Mouse (Mus musculus): ENCODE data around the gene Wnt3a.

- TF ChIP-seq MYOD1 (IDR thresholded peaks at IDR 0.05; ENCODE audit: control insufficient read depth in 1 of 3, insufficient read length in 2 of 3, low read depth in 2 of 3) (no peak), POLR2A (IDR thresholded peaks at IDR 0.05; ENCODE audit: insufficient read length, low read depth) (no peak), CEBPB (IDR thresholded peaks at IDR 0.05; ENCODE audit: insufficient read depth, poor library complexity, severe bottlenecking) (no peak), MAX (IDR thresholded peaks at IDR 0.05; ENCODE audit: low read depth) (no peak), E2F4 (IDR thresholded peaks at IDR 0.05; ENCODE audit: insufficient read depth) (no peak)
These were observed 66.5 kb downstream of the Wnt3a start for GRCm38 (mm10) chr11:59224025-59224424.
